Mouse (Mus musculus) MEL (cell line): ENCODE measurements around the gene Cdkal1.

Experiments used
- BHLHE40 ChIP-seq: IDR thresholded peaks from 2 replicates; pipeline ENCODE4 v1.6.1; 2012; ENCODE audit warnings: low read depth, mild to moderate bottlenecking, inconsistent platforms, low read length, improper control_type of control experiment, borderline replicate concordance
- CTCF ChIP-seq, 3 experiments: IDR thresholded peaks in 2 of 3; conservative IDR thresholded peaks in 1 of 3; 2 replicates each; pipeline ENCODE4 v1.5.1; 2011 to 2012; ENCODE audit warnings: low read length in 3 of 3, low read depth in 2 of 3, mild to moderate bottlenecking in 2 of 3, improper control_type of control experiment in 1 of 3, inconsistent platforms in 1 of 3, mixed read lengths in 1 of 3, moderate library complexity in 1 of 3; ENCODE audit not compliant: control insufficient read depth in 1 of 3, insufficient read depth in 1 of 3, poor library complexity in 1 of 3, severe bottlenecking in 1 of 3
- GABPA ChIP-seq: IDR thresholded peaks from 2 replicates; pipeline ENCODE4 v1.6.1; 2012; ENCODE audit warnings: low read depth, mild to moderate bottlenecking, inconsistent platforms, low read length, improper control_type of control experiment, moderate library complexity
- MAX ChIP-seq: IDR thresholded peaks from 2 replicates; pipeline ENCODE4 v1.6.1; 2011; ENCODE audit warnings: low read length, improper control_type of control experiment
- MXI1 ChIP-seq: IDR thresholded peaks from 2 replicates; pipeline ENCODE4 v1.6.1; 2011; ENCODE audit warnings: mild to moderate bottlenecking, low read depth, low read length, improper control_type of control experiment
- POLR2A ChIP-seq, 2 experiments: IDR thresholded peaks; 2 replicates each; pipeline ENCODE4 v1.6.1; 2011 to 2012; ENCODE audit warnings: low read length in 2 of 2, mild to moderate bottlenecking in 2 of 2, control low read depth in 1 of 2, improper control_type of control experiment in 1 of 2, low read depth in 1 of 2, moderate library complexity in 1 of 2; ENCODE audit not compliant: control insufficient read depth in 1 of 2, insufficient read depth in 1 of 2, poor library complexity in 1 of 2
- TBP ChIP-seq: IDR thresholded peaks from 2 replicates; pipeline ENCODE4 v1.8.0; 2011; ENCODE audit warnings: low read depth, low read length, improper control_type of control experiment

- TF ChIP-seq MAX (no peak), GABPA (no peak), MXI1 (no peak), BHLHE40 (no peak), POLR2A (IDR thresholded peaks at IDR 0.05; ENCODE audit: control insufficient read depth in 1 of 2, insufficient read depth in 1 of 2, low read depth in 1 of 2, low read length in 2 of 2, poor library complexity in 1 of 2) (no peak), CTCF (IDR thresholded peaks at IDR 0.05 in 2 of 3, conservative IDR thresholded peaks at IDR 0.05 in 1 of 3; ENCODE audit: control insufficient read depth in 1 of 3, insufficient read depth in 1 of 3, low read depth in 2 of 3, low read length in 3 of 3, poor library complexity in 1 of 3, severe bottlenecking in 1 of 3) (no peak), TBP (no peak)
These were observed 76.4 kb downstream of the Cdkal1 start for GRCm38 (mm10) chr13:29779116-29779515.
